Mouse (Mus musculus): ENCODE results near the gene Fgd4. TPM values are rescaled to one million over a fixed set of nuclear protein-coding genes. Genes with fewer than 3 reads are reported as not detected.
"Not testable (repeated sequence)": the region's sequence is repeated elsewhere in the genome, so short reads cannot be mapped to it uniquely, and the experiment has no call there.

The Fgd4 gene
- polyA plus RNA-seq, 1 experiment: 12.5 TPM

- Histone ChIP-seq H3K4me1 (ENCODE audit: control insufficient read depth, insufficient read depth, low read length) (peaks cover 6% of the 10 kb centered on the region; the same call in 1 of the 2 replicates), H3K4me3 (replicated peaks; ENCODE audit: insufficient read depth, low read depth, low read length) (no peak overlapping the region), H3K27ac (ENCODE audit: insufficient read depth, low read length) (no peak overlapping the region; the same call in 1 of the 2 replicates), H3K27me3 (ENCODE audit: control insufficient read depth, insufficient read depth, low read length) (no peaks in the 10 kb centered on the region)
- WGBS: 54% methylated on average over 2 of the region's 2 CpGs
- TF ChIP-seq POLR2A (IDR thresholded peaks at IDR 0.05; ENCODE audit: borderline replicate concordance, insufficient read depth, low read length) (no peak), CTCF (IDR thresholded peaks at IDR 0.05; ENCODE audit: borderline replicate concordance, insufficient read depth, low read depth, low read length) (no peak)
- DNase-seq: no peak
Observed at GRCm38 (mm10) chr16:16535232-16535631, 65.1 kb downstream of the Fgd4 start.

DNA sequence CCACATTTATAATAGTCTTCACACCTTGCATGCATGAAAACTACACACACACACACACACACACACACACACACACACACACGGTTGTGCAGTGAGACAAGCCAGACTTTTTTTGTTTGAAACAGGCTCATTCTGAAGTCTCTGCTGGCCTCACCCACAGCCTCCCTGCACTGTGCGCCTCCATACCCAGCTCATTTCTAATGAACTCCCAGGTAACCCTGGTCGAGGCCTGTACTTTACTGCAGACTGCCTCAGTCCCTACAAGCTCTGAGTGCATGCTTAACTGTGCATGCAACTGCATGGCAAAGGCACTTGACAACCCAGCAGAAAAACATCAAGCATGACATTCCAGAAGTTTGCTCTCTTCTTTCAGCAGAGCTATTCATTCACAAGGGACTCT is 72.3 kb downstream of the Fgd4 start:
- TF ChIP-seq POLR2A (IDR thresholded peaks at IDR 0.05; ENCODE audit: borderline replicate concordance, insufficient read depth, low read length): no peak
- TF ChIP-seq CTCF (IDR thresholded peaks at IDR 0.05; ENCODE audit: borderline replicate concordance, insufficient read depth, low read depth, low read length): no peak
- Histone ChIP-seq H3K27me3 (ENCODE audit: control insufficient read depth, insufficient read depth, low read length) (no peaks in the 10 kb centered on the region), H3K4me3 (replicated peaks; ENCODE audit: insufficient read depth, low read depth, low read length) (no peak overlapping the region), H3K27ac (ENCODE audit: insufficient read depth, low read length) (no peak overlapping the region), H3K4me1 (ENCODE audit: control insufficient read depth, insufficient read depth, low read length) (peaks cover 6% of the 10 kb centered on the region)
- DNase-seq: no peak
- 47% methylated on average over 3 of the region's 3 CpGs for WGBS

DNA sequence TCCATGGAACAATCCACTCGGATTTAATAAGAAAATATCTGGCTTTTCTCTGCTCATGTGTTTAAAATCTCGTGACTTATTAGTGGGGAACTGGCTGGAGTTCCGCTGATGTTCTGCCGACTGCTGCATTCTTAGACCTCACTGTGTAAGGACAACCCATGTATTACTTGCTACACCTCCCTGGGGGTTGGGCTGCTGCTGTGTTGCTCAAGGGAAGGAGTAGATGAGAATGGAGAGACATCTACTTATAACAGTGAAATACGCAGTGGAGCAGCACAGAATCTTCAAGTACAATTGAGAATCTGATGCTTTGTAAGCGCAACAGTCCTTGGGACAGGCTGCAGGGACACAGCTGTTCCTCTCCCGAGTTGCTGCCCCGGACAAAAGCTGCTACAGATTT is 73.1 kb downstream of the Fgd4 start:
- Histone ChIP-seq H3K4me1 (ENCODE audit: control insufficient read depth, insufficient read depth, low read length) (peaks cover 6% of the 10 kb centered on the region), H3K27ac (ENCODE audit: insufficient read depth, low read length) (no peak overlapping the region), H3K27me3 (ENCODE audit: control insufficient read depth, insufficient read depth, low read length) (no peaks in the 10 kb centered on the region), H3K4me3 (replicated peaks; ENCODE audit: insufficient read depth, low read depth, low read length) (no peak overlapping the region)
- WGBS: 26% methylated on average over 8 of the region's 8 CpGs
- no peak for DNase-seq
- no peak for TF ChIP-seq CTCF (IDR thresholded peaks at IDR 0.05; ENCODE audit: borderline replicate concordance, insufficient read depth, low read depth, low read length)
- no peak for TF ChIP-seq POLR2A (IDR thresholded peaks at IDR 0.05; ENCODE audit: borderline replicate concordance, insufficient read depth, low read length)

- Histone ChIP-seq H3K4me1 (ENCODE audit: control insufficient read depth, insufficient read depth, low read length) (peaks cover 6% of the 10 kb centered on the region), H3K27ac (ENCODE audit: insufficient read depth, low read length) (no peak overlapping the region), H3K27me3 (ENCODE audit: control insufficient read depth, insufficient read depth, low read length) (no peaks in the 10 kb centered on the region), H3K4me3 (replicated peaks; ENCODE audit: insufficient read depth, low read depth, low read length) (no peak overlapping the region)
- TF ChIP-seq CTCF (IDR thresholded peaks at IDR 0.05; ENCODE audit: borderline replicate concordance, insufficient read depth, low read depth, low read length) (no peak), POLR2A (IDR thresholded peaks at IDR 0.05; ENCODE audit: borderline replicate concordance, insufficient read depth, low read length) (no peak)
- DNase-seq: no peak
- 33% methylated on average over 6 of the region's 6 CpGs for WGBS
Observed at GRCm38 (mm10) chr16:16526741-16527105, 73.6 kb downstream of the Fgd4 start.

DNA sequence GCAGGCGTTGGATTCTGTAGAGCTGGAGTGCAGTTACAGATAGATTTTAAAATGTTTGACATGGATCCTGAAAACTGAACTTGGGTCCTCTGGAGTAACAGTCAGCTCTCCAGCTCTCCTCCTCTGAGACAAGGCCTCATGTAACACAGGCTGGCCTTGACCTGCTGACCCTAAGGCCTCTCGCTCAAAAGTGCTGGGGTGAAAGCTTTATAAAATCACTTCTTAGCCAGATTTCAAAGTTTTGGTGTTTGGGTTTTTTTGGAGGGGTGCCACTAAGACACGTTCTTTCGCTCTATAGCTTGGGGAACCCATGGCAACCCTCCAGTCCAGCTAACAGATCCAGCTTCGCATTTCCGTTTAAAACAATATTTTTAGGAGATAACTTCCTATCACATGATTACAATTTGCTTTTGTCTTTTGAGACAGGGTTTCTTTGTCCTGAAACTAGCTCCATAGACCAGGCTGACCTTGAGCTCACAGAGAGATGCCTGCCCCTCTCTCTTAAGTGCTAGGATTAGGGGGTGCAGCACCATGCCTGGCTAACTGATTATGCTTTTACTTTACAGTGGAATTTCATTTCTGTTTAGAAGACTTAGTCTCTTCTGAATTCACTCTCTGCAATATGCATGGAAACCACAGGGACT is 74.1 kb downstream of the Fgd4 start:
- H3K27me3 ChIP-seq (ENCODE audit: control insufficient read depth, insufficient read depth, low read length): no peaks in the 10 kb centered on the region
- no peak overlapping the region for H3K4me3 ChIP-seq (replicated peaks; ENCODE audit: insufficient read depth, low read depth, low read length)
- no peak for DNase-seq
- WGBS: 52% methylated on average over 6 of the region's 6 CpGs
- TF ChIP-seq POLR2A (IDR thresholded peaks at IDR 0.05; ENCODE audit: borderline replicate concordance, insufficient read depth, low read length) (no peak), CTCF (IDR thresholded peaks at IDR 0.05; ENCODE audit: borderline replicate concordance, insufficient read depth, low read depth, low read length) (no peak)
- no peak overlapping the region for H3K27ac ChIP-seq (ENCODE audit: insufficient read depth, low read length)
- peaks cover 6% of the 10 kb centered on the region for H3K4me1 ChIP-seq (ENCODE audit: control insufficient read depth, insufficient read depth, low read length)

- no peak overlapping the region for H3K4me3 ChIP-seq (replicated peaks; ENCODE audit: insufficient read depth, low read depth, low read length)
- no peak overlapping the region for H3K27ac ChIP-seq (ENCODE audit: insufficient read depth, low read length)
- DNase-seq: no peak
- TF ChIP-seq POLR2A (IDR thresholded peaks at IDR 0.05; ENCODE audit: borderline replicate concordance, insufficient read depth, low read length): no peak
- TF ChIP-seq CTCF (IDR thresholded peaks at IDR 0.05; ENCODE audit: borderline replicate concordance, insufficient read depth, low read depth, low read length): no peak
- peaks cover 6% of the 10 kb centered on the region for H3K4me1 ChIP-seq (ENCODE audit: control insufficient read depth, insufficient read depth, low read length)
- no peaks in the 10 kb centered on the region for H3K27me3 ChIP-seq (ENCODE audit: control insufficient read depth, insufficient read depth, low read length)
- WGBS: 32% methylated on average over 3 of the region's 3 CpGs
Observed at GRCm38 (mm10) chr16:16525266-16525904, 75.0 kb downstream of the Fgd4 start.

DNA sequence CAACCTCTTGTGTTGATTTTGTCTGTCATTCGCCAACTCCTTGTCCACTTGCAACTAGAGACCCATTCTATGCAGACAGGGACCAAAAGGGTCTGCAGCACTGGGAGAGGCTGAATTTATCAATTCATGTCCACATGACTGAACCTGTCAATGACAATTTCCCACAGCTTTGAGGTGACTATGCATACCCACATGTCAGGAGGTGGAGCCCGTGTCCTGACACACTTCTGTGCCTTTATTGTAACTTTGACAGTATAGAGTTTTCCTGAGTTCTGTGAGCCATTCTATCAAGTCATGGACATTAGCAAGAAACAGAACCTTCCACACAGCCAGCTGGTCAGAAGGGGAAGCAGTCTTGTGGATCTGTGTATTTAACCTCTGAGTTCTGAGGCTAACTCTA is 76.7 kb downstream of the Fgd4 start:
- no peak for TF ChIP-seq POLR2A (IDR thresholded peaks at IDR 0.05; ENCODE audit: borderline replicate concordance, insufficient read depth, low read length)
- no peak for TF ChIP-seq CTCF (IDR thresholded peaks at IDR 0.05; ENCODE audit: borderline replicate concordance, insufficient read depth, low read depth, low read length)
- no peaks in the 10 kb centered on the region for H3K27me3 ChIP-seq (ENCODE audit: control insufficient read depth, insufficient read depth, low read length)
- no peak overlapping the region for H3K27ac ChIP-seq (ENCODE audit: insufficient read depth, low read length)
- WGBS: 80% methylated on average over 2 of the region's 2 CpGs
- H3K4me3 ChIP-seq (replicated peaks; ENCODE audit: insufficient read depth, low read depth, low read length): no peak overlapping the region
- peaks cover 6% of the 10 kb centered on the region for H3K4me1 ChIP-seq (ENCODE audit: control insufficient read depth, insufficient read depth, low read length)
- DNase-seq: no peak

DNA sequence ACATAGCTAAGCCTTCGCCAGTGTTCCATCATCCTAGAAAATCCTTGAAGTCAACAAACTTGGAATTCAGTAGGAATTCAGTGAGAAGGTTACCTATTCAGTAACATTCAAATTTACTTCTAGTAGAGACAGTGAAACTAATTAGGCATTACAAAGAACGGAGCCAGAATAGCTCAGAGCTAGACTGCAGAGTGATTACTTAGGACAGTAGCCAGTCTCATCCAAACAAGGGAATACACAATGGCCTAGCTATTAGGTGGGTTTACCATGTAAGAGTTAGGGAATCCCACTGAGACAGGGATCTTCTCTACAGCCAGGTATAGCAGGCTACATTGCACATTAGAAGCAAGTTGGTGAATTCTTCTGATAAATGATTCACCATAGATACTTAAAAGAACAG is 77.5 kb downstream of the Fgd4 start:
- not testable (repeated sequence) for H3K4me3 ChIP-seq (replicated peaks; ENCODE audit: insufficient read depth, low read depth, low read length); DNase-seq; H3K27ac ChIP-seq (ENCODE audit: insufficient read depth, low read length); H3K4me1 ChIP-seq (ENCODE audit: control insufficient read depth, insufficient read depth, low read length); H3K27me3 ChIP-seq (ENCODE audit: control insufficient read depth, insufficient read depth, low read length)
- 57% methylated on average over 2 of the region's 2 CpGs for WGBS
